Mouse (Mus musculus) heart, adult 8-10 months (tissue): ENCODE results near the gene Fut11. TPM values are rescaled to one million over a fixed set of nuclear protein-coding genes. Genes with fewer than 3 reads are reported as not detected.
"Not testable (repeated sequence)": the region's sequence is repeated elsewhere in the genome, so short reads cannot be mapped to it uniquely, and the experiment has no call there.

Experiments used
- DNase-seq: peaks from one replicate; pipeline ENCODE4 v3.0.0; 2022; ENCODE audit warnings: low spot score
- total RNA-seq, 4 experiments: library from RNA; stranded (reverse); gene quantifications; 2 replicates each; pipeline ENCODE4 v1.2.4; 2022

The Fut11 gene
- total RNA-seq, 4 experiments from 2014 or later, result 4.2 to 4.9 (median 4.6) TPM

DNA sequence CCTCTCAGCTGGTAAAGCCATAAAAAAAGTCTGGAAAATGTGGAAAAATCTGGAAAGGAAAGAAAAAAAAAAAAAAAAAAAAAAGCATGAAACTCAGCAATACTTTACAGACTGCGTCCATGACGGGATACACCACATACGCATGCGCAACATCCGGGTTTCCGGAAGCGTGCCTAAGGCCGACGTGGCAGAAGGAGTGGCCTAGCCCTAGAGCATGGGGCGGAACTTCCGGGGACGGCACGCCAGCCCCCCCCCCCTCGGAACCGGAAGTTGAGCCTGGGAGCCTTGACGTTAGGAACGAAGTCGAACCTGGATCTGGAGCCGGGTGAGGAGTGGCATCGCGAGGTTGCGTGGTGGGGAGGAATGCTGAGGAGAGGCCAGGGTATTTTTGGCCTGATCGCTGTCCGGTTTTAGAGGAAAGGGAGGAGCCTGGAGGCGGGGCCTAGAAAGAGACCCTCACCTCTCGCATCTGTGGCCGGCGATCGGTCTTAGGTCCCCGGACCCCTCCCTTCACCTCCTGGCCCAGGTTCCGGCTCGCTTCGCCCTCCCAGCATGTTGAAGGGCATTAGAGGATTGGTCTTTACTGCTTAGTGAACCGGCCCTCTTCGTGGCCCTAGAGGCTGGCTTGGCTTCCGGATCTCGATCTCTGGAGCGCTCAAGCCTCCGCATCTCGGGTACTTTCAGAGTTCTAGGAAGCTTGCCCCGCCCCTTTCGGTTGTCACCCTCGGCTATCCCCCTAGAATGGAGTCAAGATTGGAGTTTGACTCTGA is 20.5 kb upstream of the Fut11 start, which contains the start of gene Sec24c:
Gene Sec24c (plus strand): TSS at position 245 of the 770 bp plus-strand sequence.
- DNase-seq, result peak; percentile 98

DNA sequence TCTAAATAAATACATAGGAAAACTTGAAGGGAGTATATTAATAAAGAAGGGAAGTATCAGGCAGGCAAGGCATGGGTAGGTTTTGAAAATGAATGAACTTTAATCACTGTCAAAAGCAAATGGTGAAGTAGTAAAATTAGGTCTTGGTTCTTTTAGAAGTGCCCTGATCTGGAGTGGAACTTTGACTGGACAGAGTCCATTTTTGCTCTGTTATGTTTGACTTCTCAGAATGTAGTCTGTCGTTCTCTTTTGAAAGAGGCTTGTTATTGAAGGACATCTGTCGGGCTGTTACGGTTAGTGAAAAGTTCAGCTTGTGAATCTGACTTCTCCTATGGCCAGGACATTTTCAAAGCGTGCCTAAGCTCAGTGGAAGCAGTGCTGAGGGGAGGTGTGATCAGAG is 16.9 kb upstream of the Fut11 start:
- DNase-seq, result no peak

DNA sequence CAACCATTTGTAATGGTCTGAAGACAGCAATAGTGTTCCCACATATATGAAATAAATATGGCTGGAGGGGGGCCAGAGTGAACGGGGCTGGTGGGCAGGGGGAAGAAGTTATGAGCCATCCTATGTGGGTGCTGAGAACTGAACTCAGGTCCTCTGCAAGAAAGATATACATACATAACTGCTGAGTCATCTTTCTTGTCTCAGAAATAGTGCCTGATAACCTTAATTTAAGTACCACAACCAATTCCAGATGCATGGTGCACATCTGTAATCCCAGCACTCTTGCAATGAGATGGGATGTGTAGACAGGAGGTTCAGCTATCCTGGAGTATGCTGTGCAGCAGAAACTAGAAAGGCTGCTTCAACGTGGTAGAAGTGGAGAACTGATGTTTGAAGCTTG is 13.0 kb upstream of the Fut11 start:
- no peak for DNase-seq

DNA sequence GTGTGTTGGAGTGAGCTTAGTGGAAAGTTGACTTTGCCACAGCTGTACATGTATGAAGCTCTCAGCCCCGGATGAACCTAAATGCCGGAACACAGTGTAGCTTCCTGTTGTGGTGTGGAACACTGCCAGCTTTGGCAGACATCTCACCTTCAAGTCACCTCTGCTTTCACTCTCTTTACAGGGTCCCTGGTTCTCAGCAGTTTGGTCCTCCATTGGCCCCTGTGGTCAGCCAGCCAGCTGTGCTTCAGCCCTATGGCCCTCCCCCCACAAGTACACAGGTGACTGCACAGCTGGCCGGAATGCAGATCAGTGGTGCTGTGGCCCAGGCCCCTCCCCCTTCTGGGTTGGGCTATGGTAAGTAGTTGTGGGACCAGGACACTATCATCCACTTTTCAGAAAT is 12.3 kb upstream of the Fut11 start:
- no peak for DNase-seq

DNA sequence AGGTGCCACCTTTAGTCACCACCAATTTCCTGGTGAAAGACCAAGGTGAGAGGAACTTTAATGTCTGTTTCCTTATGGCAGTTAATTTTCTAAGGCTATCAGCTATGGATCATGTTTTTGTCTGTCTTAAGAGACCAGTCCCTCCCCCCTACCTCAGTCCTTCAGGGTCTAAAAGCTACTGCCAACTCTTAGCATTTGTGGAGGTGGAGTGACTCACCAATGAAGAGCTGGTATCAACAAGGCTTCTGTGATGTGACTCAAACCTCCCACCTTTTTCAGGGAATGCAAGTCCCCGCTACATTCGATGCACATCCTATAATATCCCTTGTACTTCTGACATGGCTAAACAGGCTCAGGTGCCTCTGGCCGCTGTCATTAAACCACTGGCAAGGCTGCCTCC is 8.2 kb upstream of the Fut11 start:
- DNase-seq, result no peak

DNA sequence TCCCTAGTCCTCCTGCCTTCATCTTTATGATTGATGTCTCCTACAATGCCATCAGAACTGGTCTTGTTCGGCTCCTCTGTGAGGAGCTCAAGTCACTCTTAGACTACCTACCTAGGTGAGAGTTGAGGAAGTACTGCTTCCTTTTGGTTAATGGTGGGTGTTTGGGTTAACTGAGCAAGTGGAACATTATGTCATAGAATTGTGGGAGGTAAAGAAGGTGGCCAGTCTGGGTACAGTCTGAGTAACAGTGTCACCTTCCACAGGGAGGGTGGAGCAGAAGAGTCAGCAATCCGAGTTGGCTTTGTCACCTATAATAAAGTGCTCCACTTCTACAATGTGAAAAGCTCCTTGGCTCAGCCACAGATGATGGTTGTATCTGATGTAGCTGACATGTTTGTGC is 5.8 kb upstream of the Fut11 start:
- DNase-seq, result no peak

DNA sequence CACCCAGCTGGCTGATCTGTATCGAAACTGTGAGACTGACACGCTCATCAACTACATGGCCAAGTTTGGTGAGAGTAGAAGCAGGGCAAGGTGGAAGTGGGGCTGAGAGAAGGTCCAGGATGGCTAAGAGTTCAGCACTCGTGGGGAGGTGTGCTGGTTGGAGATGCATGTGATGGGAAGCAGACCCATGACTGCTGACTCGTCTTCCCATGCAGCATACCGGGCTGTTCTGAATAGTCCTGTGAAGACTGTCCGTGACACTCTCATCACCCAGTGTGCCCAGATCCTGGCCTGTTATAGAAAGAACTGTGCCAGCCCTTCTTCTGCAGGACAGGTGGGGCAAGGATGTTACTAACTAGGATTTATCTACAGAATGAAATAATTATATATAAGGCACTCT is 3.0 kb upstream of the Fut11 start:
- no peak for DNase-seq

DNA sequence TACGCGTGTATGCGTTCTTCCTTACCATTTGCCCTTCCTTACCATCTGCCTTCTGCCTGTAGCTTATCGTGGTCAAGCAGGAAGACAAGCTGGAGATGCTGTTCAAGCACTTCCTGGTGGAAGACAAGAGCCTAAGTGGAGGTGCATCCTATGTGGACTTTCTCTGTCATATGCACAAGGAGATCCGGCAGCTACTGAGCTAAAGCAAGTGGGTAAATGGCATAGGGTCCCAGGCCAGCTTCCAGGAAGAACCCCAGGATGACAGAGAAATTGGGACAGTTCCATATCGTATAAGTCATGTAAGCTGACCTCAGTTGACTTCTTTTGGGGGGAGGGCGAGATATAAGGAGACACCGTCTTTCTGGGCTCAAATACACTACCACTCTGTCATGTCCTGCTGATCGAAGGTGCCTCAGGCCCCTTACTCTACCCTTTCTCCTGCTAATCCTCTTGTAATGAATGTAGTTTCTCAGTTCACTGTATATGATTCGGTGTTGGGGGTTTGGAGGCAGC is 1.1 kb upstream of the Fut11 start:
- no peak for DNase-seq

DNA sequence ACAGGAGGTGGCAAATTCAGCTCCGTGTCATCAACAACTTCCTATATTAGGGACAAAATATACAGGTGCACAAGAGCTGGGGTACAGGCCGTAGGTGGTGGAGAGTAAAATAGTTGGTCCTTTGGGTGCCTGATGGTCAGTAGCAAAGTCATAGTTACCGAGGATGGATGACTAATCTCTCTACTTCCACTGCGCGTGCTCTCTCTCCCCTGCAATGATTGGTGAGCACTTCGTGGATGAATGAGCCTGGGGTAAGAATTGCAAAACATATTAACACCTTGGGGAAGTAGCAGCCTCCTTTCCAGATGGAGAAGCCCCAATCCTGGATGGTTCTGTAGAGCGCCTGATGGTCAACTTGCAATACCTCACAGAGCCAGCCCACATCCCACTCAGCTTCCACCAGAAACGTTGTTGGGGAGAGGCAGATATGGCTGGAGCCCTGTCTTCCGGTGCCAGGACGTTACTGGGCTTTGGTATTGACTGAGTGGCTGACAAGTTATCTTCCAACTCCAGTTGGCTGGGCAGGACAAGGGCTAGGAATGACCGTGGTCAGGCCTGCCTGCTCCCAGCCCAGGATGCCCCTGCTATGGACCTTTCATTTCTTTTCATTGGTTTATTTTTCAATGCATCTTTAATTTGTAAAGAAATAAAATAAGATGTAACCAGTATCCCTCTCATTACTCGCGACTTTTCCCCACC is 434 bp upstream of the Fut11 start:
- DNase-seq, result no peak

DNA sequence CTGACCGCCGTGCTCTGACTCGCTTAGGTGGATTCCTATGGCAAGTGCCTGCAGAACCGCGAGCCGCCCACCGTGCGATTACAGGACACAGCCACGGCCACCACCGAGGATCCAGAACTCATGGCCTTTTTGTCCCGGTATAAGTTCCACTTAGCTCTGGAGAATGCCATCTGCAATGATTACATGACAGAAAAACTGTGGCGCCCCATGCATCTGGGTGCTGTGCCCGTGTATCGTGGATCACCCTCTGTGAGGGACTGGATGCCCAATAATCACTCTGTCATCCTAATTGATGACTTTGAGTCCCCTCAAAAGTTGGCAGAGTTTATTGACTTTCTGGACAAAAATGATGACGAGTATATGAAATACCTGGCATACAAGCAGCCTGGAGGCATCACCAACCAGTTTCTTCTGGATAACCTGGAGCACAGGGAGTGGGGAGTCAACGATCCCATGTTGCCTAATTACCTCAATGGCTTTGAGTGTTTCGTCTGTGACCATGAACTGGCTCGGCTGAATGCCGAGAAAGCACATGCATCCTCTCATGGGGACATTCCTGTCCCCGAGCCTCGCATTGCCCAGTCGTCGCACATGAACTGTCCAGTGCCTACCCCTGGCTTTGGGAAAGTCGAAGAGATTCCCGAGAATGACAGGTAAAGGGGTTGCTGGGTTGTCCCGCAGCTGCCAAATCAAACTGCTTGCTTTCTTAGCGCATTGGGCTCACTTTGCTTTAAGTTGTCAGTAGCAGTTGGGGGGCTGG is 1.2 kb downstream of the Fut11 start:
- DNase-seq, result no peak

DNA sequence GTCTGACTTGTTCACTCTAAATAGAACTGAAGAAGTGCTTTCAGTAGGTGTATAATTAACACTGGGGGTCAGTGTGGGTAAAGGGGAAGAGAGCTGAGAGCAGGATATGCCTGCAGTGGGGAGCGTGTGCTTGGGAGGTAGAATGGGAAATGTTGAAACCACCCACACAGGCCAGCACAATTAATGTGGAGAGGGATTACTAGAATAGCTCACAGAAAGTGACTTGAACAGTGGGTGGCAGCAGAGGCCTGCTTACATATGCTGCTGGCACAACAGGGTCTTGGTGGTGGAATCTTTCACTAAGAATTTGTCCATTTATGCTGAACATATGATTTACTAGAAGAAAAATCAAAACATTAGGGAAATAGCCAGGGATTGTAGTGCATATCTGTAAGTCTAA is 2.2 kb downstream of the Fut11 start:
- peak; percentile 42 for DNase-seq

DNA sequence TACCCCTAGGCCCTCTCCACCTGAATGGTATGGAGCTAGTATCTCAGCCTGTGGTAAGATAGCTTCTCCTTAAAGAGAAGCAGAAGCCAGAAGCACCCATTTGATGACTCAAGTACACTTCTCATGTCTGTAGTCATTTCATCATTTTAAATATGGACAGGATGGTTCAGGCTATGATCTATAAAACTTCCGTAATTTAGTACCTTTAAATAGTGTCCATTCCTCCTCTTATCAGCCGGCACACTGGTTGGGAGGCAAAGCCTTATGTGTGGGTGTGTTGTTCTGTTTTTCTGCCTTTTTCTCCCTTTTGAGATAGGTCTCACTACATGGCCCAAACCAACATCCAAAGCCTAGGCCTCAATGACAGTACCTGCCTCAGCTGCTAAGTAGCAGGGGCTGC is 3.7 kb downstream of the Fut11 start:
- no peak for DNase-seq

DNA sequence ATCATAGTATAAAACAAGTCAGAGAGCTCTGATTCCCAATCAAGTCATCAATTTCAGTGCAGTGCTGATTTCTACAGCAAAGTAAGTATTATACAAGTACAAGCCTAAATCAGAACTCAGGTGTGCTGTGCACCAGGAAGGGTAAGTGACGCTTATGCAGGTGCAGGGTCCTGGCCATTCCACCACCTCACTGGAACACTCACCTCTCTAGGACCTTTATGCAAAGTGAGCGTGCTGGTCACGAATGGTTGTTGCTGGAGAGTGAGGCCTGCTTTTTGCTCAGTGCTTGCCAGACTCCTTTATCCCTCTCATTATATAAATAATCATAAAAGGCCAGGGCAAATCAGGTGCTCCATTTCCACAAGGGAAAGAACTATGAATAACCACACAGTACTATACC is 5.6 kb downstream of the Fut11 start:
- no peak for DNase-seq

DNA sequence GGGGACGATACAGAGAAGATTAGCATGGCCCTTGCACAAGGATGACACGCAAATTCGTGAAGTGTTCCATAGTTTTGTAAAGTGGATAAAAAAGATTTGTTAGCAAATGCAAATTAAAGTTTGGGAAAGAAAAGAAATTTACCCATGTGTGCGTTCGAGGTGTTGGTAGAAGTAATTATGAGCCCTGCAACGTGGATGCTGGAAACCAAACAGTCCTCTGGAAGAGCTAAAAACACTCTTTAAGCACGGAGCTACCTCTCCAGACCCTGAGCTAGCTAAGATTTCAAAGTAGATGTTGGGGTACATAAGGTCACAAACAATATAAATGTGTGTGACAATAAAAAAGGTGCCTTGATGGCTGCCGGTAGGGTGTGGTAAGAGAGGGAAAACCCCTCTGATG is 6.8 kb downstream of the Fut11 start:
- DNase-seq, result no peak

DNA sequence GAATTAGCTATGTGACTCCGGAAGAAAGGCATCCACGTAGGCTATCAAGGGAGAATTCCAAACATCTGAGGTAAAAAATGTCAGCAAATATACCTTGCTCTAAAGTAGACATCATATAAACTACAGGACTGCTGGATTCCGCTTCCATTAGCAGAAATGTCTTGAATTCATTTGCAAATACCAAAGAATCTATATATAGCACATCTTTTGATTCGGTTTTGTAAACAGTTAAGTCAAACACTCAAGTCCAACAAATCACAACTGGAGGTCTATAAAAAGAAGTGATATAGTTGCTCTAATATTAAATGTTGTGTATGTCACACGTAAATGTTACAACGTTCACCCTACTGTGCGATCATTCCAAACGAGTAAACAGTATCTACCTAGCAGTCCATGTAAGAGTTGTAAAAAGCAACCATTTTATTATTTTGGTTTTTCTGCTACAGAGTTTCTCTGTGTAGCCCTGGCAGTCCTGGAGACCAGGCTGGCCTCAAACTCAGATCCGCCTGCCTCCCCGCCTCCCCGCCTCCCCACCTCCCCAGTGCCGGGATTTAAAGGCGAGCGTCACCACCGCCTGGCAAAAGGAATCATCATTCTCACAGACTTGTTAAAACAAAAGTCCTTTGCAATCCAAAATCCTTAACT is 7.5 kb downstream of the Fut11 start:
- DNase-seq, result no peak

DNA sequence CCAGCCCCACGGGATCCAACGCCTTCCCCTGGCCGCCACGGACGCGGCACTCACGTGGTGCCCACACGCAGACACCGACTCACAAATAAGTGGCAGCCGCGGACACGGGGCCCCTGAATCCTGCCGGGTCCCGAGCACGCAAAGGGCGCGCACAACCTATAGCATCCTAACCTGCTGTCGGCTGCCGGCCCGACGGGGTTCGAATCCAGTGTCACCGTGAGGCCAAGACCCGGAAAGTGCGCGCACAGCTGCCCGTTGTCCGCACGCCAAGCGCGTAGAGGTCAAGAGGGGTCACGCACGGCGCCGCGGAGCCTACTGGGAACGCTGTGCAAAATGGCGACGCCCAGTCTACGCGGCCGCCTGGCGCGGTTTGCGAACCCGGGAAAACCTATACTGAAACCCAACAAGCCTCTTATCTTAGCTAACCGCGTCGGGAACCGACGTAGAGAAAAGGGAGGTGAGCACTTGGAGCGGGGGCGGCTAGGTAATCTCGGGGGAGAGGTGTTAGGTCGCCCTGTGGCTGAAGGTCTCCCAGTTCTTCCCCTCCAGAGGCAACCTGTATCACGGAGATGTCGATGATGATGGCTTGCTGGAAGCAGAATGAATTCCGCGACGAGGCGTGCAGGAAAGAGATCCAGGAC is 8.1 kb downstream of the Fut11 start, which contains the start of gene Chchd1:
Gene Chchd1 (plus strand): TSS at position 266 of the 641 bp plus-strand sequence.
- DNase-seq, result peak; percentile 92

DNA sequence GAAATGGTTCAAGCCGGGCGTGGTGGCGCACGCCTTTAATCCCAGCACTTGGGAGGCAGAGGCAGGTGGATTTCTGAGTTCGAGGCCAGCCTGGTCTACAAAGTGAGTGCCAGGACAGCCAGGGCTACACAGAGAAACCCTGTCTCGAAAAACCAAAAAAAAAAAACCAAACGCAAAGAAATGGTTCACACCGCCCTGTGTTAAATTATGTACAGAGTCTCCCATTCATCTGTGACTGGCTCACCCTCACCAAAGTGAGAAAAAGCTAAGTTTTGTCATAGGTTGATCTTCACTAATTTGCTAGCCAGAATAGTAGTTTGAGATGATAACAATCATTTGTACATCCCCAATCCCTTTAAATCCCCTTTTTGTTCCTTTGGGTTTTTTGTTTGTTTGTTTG is 8.7 kb downstream of the Fut11 start:
- DNase-seq, result not testable (repeated sequence)

DNA sequence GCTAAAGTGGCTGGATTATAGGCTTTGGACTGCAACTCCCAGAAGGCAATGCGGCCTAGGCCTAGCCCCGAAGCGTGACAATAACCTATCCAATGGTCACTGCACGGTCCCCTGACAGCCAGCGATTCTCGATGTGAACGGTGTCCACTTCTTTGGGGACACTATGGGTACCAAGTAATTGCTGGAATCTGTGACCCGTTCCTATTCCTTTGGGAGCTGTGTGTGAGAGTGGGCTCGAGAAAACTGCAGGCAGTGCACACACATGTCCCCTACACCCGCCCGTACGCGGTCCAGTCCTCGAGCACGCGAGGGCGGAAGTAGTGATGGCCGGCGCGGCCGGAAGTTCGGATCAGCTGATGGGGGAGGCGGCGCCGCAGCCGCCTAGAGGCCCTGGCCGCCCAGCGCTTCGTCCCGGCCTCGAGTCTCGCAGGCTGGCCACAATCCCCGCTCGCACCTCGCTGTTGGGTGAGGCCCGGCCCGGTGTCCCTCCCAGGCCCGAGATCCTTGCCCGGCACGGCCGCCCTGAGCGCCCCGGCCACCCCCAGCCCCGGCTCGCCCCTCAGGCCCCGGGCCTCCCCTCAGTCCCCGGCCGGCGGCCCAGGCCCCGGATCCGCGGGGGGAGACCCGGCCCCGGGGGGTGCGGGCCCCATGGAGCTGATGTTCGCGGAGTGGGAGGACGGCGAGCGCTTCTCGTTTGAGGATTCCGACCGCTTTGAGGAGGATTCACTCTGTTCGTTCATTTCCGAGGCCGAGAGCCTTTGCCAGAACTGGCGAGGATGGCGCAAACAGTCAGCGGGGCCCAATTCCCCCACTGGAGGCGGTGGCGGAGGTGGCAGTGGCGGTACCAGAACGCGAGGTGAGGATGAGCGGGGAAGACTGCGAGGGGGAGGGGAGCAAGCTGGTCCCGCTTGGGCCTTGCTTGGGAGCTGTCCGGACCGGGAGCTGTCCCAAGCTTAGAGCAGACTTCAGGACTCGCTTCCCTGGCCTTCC is 12.7 kb downstream of the Fut11 start, which contains the start of gene Zswim8:
Gene Zswim8 (plus strand): TSS at position 352 of the 990 bp plus-strand sequence.
- peak; percentile 91 for DNase-seq

DNA sequence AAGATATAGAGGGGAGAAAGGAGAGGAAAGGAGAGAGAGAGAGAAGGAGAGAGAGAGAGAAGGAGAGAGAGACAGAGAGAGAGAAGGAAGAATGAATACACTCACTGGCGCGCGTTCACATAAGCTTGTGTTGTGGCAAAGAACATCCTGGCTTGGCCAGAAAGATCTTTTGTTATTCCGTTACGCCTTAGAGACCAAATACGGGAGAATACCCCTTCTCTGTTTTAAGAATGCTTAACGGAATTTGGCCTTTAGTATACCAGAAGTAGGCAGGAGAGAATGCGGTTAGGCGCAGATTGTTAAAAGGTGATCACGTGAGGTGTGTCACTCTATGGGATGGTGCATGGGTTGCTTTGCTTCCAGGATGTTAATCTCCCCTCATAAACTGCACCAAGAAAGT is 13.5 kb downstream of the Fut11 start:
- DNase-seq, result no peak

DNA sequence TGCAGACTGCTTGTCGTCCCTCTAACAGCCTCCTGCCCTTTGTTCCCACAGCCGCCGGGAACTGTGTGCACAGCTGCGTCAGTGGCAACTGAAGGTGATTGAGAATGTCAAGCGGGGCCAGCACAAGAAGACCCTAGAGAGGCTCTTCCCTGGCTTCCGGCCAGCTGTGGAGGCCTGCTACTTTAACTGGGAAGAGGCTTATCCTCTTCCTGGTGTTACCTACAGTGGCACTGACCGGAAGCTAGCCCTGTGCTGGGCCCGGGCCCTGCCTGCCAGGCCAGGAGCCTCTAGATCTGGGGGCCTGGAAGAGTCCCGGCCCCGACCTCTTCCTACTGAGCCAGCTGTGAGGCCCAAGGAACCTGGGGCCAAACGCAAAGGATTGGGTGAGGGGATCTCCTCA is 19.1 kb downstream of the Fut11 start:
- no peak for DNase-seq
